Mouse (Mus musculus) liver, adult 2 months (tissue): ENCODE results near the gene Glyctk.

Source experiments
- CTCF ChIP-seq: fragments of 200-500 bp; IDR thresholded peaks from 2 replicates; pipeline ENCODE4 v1.5.1; 2011; ENCODE audit warnings: low read depth, low read length, control low read depth
- POLR2A ChIP-seq: fragments of 200-500 bp; IDR thresholded peaks from 2 replicates; pipeline ENCODE4 v1.6.1; 2011; ENCODE audit warnings: low read length, control low read depth; ENCODE audit not compliant: insufficient read depth; ENCODE audit errors: extremely low read depth

DNA sequence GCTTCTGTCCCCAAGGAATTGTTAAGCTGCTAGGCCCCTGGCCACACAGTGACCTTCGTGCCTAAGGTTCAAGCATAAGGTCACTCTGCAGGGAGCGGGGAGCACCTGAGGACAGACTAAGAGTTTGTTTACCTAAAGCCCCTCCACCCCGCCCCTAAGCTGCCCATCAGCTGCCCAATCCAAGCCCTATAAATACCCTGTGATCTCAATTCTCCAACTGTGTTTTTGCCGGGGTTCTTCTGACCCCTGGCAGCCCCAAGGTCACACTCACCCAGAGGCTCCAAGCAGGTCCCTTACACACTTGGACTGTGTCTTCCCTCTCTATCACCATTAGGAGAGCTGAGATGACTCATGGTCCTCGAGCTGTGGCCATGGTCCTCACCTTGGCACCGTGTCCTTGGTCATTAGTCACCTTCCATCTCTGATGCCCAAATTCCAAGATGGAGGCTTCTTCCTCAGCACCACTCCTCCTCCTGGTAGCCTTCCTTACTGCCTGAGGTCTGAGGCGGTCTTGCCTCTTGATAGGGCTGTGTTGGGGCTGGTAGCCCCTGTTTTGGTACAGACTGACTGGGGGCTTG lies 47.9 kb upstream of the Glyctk start:
- TF ChIP-seq CTCF (no peak), POLR2A (no peak)
